Mouse (Mus musculus): ENCODE data around the gene Rptor. TPM values are rescaled to one million over a fixed set of nuclear protein-coding genes. Genes with fewer than 3 reads are reported as not detected.

Rptor gene
- total RNA-seq, 2 experiments from 2014 or later, result 53.1 to 56.7 TPM

- no peak for DNase-seq (ENCODE audit: low spot score in 2 of 2)
Measured at GRCm38 (mm10) chr11:119732362-119732761, 129.7 kb downstream of the Rptor start.

GRCm38 (mm10) chr11:119732961-119733656, 130.4 kb downstream of the Rptor start:
- DNase-seq (ENCODE audit: low spot score in 2 of 2), result no peak

- no peak for DNase-seq (ENCODE audit: low spot score in 2 of 2)
Measured at GRCm38 (mm10) chr11:119733657-119733990, 130.9 kb downstream of the Rptor start.

- no peak for DNase-seq (ENCODE audit: low spot score in 2 of 2)
Measured at GRCm38 (mm10) chr11:119735152-119735551, 132.4 kb downstream of the Rptor start.

GRCm38 (mm10) chr11:119738990-119739846, 136.5 kb downstream of the Rptor start:
- DNase-seq (ENCODE audit: low spot score in 2 of 2), result no peak

- DNase-seq (ENCODE audit: low spot score in 2 of 2), result no peak
Measured at GRCm38 (mm10) chr11:119741401-119741800, 138.7 kb downstream of the Rptor start.

GRCm38 (mm10) chr11:119744436-119744835, 141.7 kb downstream of the Rptor start:
- no peak for DNase-seq (ENCODE audit: low spot score in 2 of 2)

GRCm38 (mm10) chr11:119745333-119745732, 142.6 kb downstream of the Rptor start:
- no peak for DNase-seq (ENCODE audit: low spot score in 2 of 2)

GRCm38 (mm10) chr11:119754459-119754858, 151.8 kb downstream of the Rptor start:
- no peak for DNase-seq (ENCODE audit: low spot score in 2 of 2)

GRCm38 (mm10) chr11:119758214-119758613, 155.5 kb downstream of the Rptor start:
- DNase-seq (ENCODE audit: low spot score in 2 of 2), result no peak

- DNase-seq (ENCODE audit: low spot score in 2 of 2), result no peak
Measured at GRCm38 (mm10) chr11:119758705-119759327, 156.1 kb downstream of the Rptor start.

GRCm38 (mm10) chr11:119762911-119763310, 160.2 kb downstream of the Rptor start:
- no peak for DNase-seq (ENCODE audit: low spot score in 2 of 2)

GRCm38 (mm10) chr11:119766023-119766422, 163.3 kb downstream of the Rptor start:
- no peak for DNase-seq (ENCODE audit: low spot score in 2 of 2)

GRCm38 (mm10) chr11:119766782-119767459, 164.2 kb downstream of the Rptor start:
- DNase-seq (ENCODE audit: low spot score in 2 of 2), result no peak

- no peak for DNase-seq (ENCODE audit: low spot score in 2 of 2)
Measured at GRCm38 (mm10) chr11:119767525-119767924, 164.8 kb downstream of the Rptor start.

- DNase-seq (ENCODE audit: low spot score in 2 of 2), result no peak
Measured at GRCm38 (mm10) chr11:119768511-119768910, 165.8 kb downstream of the Rptor start.

GRCm38 (mm10) chr11:119769666-119770065, 167.0 kb downstream of the Rptor start:
- DNase-seq (ENCODE audit: low spot score in 2 of 2), result no peak

GRCm38 (mm10) chr11:119770985-119771384, 168.3 kb downstream of the Rptor start:
- no peak for DNase-seq (ENCODE audit: low spot score in 2 of 2)

GRCm38 (mm10) chr11:119772896-119773295, 170.2 kb downstream of the Rptor start:
- DNase-seq (ENCODE audit: low spot score in 2 of 2), result no peak

GRCm38 (mm10) chr11:119775076-119775760, 172.5 kb downstream of the Rptor start:
- DNase-seq (ENCODE audit: low spot score in 2 of 2), result no peak

- no peak for DNase-seq (ENCODE audit: low spot score in 2 of 2)
Measured at GRCm38 (mm10) chr11:119777236-119777635, 174.5 kb downstream of the Rptor start.
